Mouse (Mus musculus) megakaryocyte, adult 5-6 weeks (primary cell): ENCODE measurements around the gene Kcna6. TPM values are rescaled to one million over a fixed set of nuclear protein-coding genes. Genes with fewer than 3 reads are reported as not detected.
A peak's percentile ranks its signal among the peaks of the same experiment; 100 is the strongest.

Experiments
- ATAC-seq: 2 replicates; pipeline ENCODE4 v1.8.0; 2016; ENCODE audit warnings: mild to moderate bottlenecking, inconsistent platforms; ENCODE audit not compliant: poor library complexity, severe bottlenecking
- total RNA-seq, 2 experiments: library from RNA; stranded (forward) in 1 of 2; stranded (reverse) in 1 of 2; fragments of 153-499, 151-499 nt in 1 of 2; fragments of 221-1000, 200-1000 nt in 1 of 2; gene quantifications; 2 replicates each; pipeline versions ENCODE4 v1.2.3 to v1.2.4; 2015 to 2017

The Kcna6 gene
- total RNA-seq, 2 experiments from 2014 or later, result not detected

GRCm38 (mm10) chr6:126739326-126740210 is 906 bp downstream of the Kcna6 start:
- no peak for ATAC-seq

GRCm38 (mm10) chr6:126736996-126737395 is 3.5 kb downstream of the Kcna6 start:
- ATAC-seq, result no peak

- no peak for ATAC-seq
Measured at GRCm38 (mm10) chr6:126735806-126736205, 4.7 kb downstream of the Kcna6 start.

GRCm38 (mm10) chr6:126732645-126733044 is 7.8 kb downstream of the Kcna6 start:
- ATAC-seq, result no peak

GRCm38 (mm10) chr6:126728803-126729202 is 11.7 kb downstream of the Kcna6 start:
- no peak for ATAC-seq

GRCm38 (mm10) chr6:126718423-126719087 is 21.9 kb downstream of the Kcna6 start:
- no peak for ATAC-seq

GRCm38 (mm10) chr6:126712531-126712930 is 27.9 kb downstream of the Kcna6 start:
- no peak for ATAC-seq

- ATAC-seq, result no peak
Measured at GRCm38 (mm10) chr6:126705936-126706335, 34.5 kb downstream of the Kcna6 start.

GRCm38 (mm10) chr6:126704430-126704829 is 36.0 kb downstream of the Kcna6 start:
- ATAC-seq, result no peak

- peak; percentile 86 for ATAC-seq
Measured at GRCm38 (mm10) chr6:126702116-126702515, 38.4 kb downstream of the Kcna6 start.

- ATAC-seq, result no peak
Measured at GRCm38 (mm10) chr6:126701196-126701595, 39.3 kb downstream of the Kcna6 start.

GRCm38 (mm10) chr6:126699995-126700394 is 40.5 kb downstream of the Kcna6 start:
- no peak for ATAC-seq

- no peak for ATAC-seq
Measured at GRCm38 (mm10) chr6:126687120-126687519, 53.4 kb downstream of the Kcna6 start.

GRCm38 (mm10) chr6:126685135-126685534 is 55.3 kb downstream of the Kcna6 start:
- no peak for ATAC-seq

- ATAC-seq, result no peak
Measured at GRCm38 (mm10) chr6:126678961-126679360, 61.5 kb downstream of the Kcna6 start.

GRCm38 (mm10) chr6:126667001-126667400 is 73.5 kb downstream of the Kcna6 start:
- no peak for ATAC-seq

GRCm38 (mm10) chr6:126666091-126666490 is 74.4 kb downstream of the Kcna6 start:
- ATAC-seq, result no peak

GRCm38 (mm10) chr6:126664569-126664968 is 75.9 kb downstream of the Kcna6 start:
- no peak for ATAC-seq
